Mouse (Mus musculus) hindbrain, embryonic 10.5 days (tissue): ENCODE results near the gene Zfp652. TPM values are rescaled to one million over a fixed set of nuclear protein-coding genes. Genes with fewer than 3 reads are reported as not detected.

ENCODE experiments used
- DNase-seq: peaks from one replicate; pipeline ENCODE4 v3.0.0-alpha.2; 2017; ENCODE audit warnings: low spot score
- H3K27ac ChIP-seq: fragments of 300-500 bp; sonication (generic); 2 replicates; pipeline ENCODE4 v1.5.1; 2016; ENCODE audit warnings: mild to moderate bottlenecking, moderate library complexity
- H3K27me3 ChIP-seq: fragments of 300-500 bp; sonication (generic); 2 replicates; pipeline ENCODE4 v1.6.1; 2016; ENCODE audit warnings: mild to moderate bottlenecking; ENCODE audit not compliant: poor library complexity, insufficient read depth, severe bottlenecking
- H3K36me3 ChIP-seq: fragments of 300-500 bp; sonication (generic); 2 replicates; pipeline ENCODE4 v1.6.1; 2016; ENCODE audit warnings: mild to moderate bottlenecking, moderate library complexity
- H3K4me1 ChIP-seq: fragments of 300-500 bp; sonication (generic); replicated peaks from 2 replicates; pipeline ENCODE4 v1.6.1; 2016; ENCODE audit warnings: mild to moderate bottlenecking
- H3K4me3 ChIP-seq: fragments of 300-500 bp; sonication (generic); 2 replicates; pipeline ENCODE4 v1.5.1; 2016; ENCODE audit warnings: mild to moderate bottlenecking, moderate library complexity
- H3K9me3 ChIP-seq: fragments of 300-500 bp; sonication (generic); 2 replicates; pipeline ENCODE4 v1.6.1; 2016; ENCODE audit warnings: mild to moderate bottlenecking, moderate library complexity
- WGBS: fragments of 180-500 bp; shearing (Covaris S2); methylation state at CpG from one replicate; pipeline ENCODE4 v1.1.7; 2016; 5-methylcytosine and 5-hydroxymethylcytosine counted together
- polyA plus RNA-seq: library from polyadenylated mRNA; unstranded; fragments of >200 nt; fragmentation: Nextera tagmentation; extraction: Ambion mirVana; gene quantifications from 2 replicates; pipeline ENCODE4 v1.2.1, GENCODE M21; 2016

The Zfp652 gene
- polyA plus RNA-seq, 1 experiment from 2014 or later: 16.7 TPM

DNA sequence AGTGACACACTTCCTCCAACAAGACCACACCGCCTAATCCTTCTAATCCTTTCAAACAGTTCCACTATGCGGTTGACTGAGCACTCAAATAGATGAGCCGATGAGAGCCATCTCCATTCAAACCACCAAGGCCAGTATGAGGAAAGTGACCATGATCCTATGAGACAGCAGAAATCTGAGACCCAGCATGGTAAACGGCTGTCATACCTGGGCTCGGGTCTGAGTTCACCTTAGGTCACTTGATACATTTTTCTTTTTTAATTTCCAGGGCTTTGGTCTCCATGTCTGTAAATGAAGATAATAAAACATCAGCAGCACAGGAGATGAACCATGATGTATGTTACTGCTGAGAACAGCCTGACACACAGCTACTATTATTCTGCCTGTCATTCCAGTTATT lies 95.4 kb downstream of the Zfp652 start:
- WGBS: 96% methylated on average over 5 of the region's 5 CpGs

DNA sequence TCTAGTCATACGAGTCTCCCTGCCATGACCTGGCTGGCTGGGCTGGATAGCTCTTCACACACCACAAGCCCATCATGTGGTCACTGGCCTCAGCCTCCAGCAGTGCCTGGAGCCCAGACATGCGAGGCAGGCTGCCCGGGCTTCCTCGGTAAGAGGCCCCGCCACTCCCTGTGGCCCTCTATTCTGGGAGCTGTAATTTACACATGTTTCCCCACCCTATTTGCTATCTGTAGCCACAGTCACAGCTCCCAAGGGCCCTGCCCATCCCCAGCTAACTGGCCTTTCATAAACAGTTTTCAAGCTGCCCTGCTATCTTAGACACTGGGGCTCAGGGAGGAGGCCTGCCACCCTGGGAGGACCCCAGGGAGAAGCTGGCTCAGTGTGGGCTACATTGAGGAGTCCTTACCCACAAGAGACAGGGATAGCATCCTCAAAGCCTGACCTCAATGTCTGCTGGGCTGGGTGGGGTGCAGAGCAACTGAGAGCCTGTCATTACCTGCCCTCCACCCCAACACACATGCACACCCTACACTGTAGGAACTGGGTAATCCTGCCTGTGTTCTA lies 96.1 kb downstream of the Zfp652 start:
- H3K9me3 ChIP-seq: peaks cover 12% of the 10 kb centered on the region
- H3K27me3 ChIP-seq: no peaks in the 10 kb centered on the region
- H3K4me3 ChIP-seq: no peak overlapping the region
- DNase-seq: no peak
- H3K36me3 ChIP-seq: 0 out of 2 replicates have a peak, but pooled peaks cover 6% of the 10 kb centered on the region
- H3K27ac ChIP-seq: peak overlapping the region; percentile 66
- H3K4me1 ChIP-seq: peaks cover 35% of the 10 kb centered on the region
- WGBS: 74% methylated on average over 5 of the region's 5 CpGs

More for the DNA sequence above, 95.4 kb downstream of the Zfp652 start:
- no peaks in the 10 kb centered on the region for H3K27me3 ChIP-seq
- peaks cover 35% of the 10 kb centered on the region for H3K4me1 ChIP-seq
- peaks cover 12% of the 10 kb centered on the region for H3K9me3 ChIP-seq
- 0 out of 2 replicates have a peak, but pooled peaks cover 6% of the 10 kb centered on the region for H3K36me3 ChIP-seq
- peak overlapping the region; percentile 66 for H3K27ac ChIP-seq
- DNase-seq: no peak
- H3K4me3 ChIP-seq: no peak overlapping the region

DNA sequence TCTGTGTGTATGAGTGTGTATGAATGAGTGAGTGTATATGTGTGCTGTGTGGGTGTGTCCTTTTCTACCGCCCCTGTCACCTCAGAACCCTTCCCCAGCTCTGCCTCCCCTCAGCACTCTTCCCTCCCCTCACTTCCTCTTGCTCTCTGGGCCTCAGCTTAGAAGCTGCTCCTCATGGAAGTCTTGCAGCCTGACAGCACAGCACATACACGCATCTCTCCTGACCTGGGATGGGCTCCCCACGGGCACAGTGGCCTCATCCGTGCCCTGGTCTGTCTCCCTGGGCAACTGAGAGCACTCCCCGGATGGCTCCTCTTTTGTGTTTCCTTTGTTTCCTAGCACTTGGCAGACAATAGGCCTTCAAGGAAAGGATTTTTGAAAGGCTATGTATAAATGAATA lies 97.1 kb downstream of the Zfp652 start:
- DNase-seq: peak; percentile 65
- no peak overlapping the region; the same call in 1 of the 2 replicates for H3K4me3 ChIP-seq
- peak overlapping the region; percentile 83 for H3K27ac ChIP-seq
- H3K4me1 ChIP-seq: peaks cover 35% of the 10 kb centered on the region
- H3K9me3 ChIP-seq: peaks cover 12% of the 10 kb centered on the region
- no peaks in the 10 kb centered on the region for H3K27me3 ChIP-seq
- 0 out of 2 replicates have a peak, but pooled peaks cover 6% of the 10 kb centered on the region for H3K36me3 ChIP-seq
- 19% methylated on average over 5 of the region's 5 CpGs for WGBS

DNA sequence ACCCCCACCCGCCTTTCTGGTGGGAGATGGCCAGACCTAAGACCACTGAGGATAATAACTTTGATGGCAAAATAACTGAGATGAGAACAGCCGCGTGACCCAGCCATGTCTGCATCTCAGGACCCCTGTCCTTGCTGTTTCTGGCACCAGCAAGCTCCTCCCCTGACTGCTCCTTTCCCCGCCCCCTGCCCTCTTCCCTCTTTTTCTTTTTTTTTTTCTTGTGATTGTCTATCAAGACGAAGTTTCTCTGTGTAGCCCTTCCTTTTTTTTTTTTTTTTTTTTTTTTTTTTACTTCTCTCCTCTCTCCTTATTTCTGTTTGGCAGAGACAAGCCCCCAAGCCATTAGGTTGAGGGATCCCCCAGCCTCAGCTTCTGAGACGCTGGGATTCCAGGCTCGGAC lies 98.4 kb downstream of the Zfp652 start:
- Histone ChIP-seq H3K36me3 (0 out of 2 replicates have a peak, but pooled peaks cover 6% of the 10 kb centered on the region), H3K9me3 (peaks cover 12% of the 10 kb centered on the region), H3K4me1 (peaks cover 31% of the 10 kb centered on the region), H3K27ac (peak overlapping the region; percentile 83), H3K4me3 (no peak overlapping the region), H3K27me3 (no peaks in the 10 kb centered on the region)
- WGBS: 52% methylated on average over 7 of the region's 7 CpGs
- no peak for DNase-seq

DNA sequence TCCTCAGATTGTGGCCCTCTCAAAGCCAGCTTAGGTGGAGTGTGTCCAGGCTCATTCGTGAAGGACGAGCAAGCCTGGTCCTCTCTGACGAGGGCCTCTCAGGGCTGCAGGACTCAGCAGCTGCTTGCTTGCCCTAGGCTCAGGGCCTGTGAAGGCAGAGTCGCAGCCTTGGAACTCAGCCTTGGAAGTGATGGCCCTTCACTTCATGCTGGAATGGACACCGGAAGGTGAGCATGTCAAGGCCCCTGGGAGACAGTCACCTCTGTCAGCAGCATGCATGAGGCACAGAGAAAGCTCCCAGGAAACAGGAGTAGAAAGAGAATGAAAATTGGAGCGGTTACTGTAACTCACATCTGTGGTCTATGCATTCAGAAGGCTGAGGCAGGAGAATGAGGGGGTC lies 99.3 kb downstream of the Zfp652 start:
- no peak for DNase-seq
- WGBS: 89% methylated on average over 6 of the region's 6 CpGs
- peak overlapping the region; percentile 37; the same call in 1 of the 2 replicates for H3K27ac ChIP-seq

DNA sequence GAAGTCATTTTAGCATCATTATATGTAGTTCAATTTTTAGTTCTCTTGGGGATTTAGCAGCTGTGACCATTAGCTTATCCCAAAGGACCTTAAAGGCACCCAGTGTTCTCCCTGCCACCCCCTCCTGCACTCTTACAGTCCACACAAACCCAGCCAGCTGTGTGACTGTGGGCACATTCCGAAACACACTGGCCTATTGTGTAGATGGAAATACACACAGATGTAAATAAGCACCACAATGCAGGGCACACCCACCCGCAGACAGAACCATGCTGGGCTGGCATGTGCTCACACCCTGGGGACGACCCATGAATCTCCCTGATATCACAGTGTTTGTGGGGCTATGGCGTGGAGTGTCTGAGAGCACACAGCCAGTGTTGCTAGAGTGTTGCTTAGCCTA lies 99.8 kb downstream of the Zfp652 start:
- no peak overlapping the region for H3K4me3 ChIP-seq
- H3K4me1 ChIP-seq: peaks cover 31% of the 10 kb centered on the region
- H3K27ac ChIP-seq: no peak overlapping the region
- H3K27me3 ChIP-seq: no peaks in the 10 kb centered on the region
- H3K9me3 ChIP-seq: peaks cover 8% of the 10 kb centered on the region
- 67% methylated on average over 4 of the region's 4 CpGs for WGBS
- no peak for DNase-seq
- 0 out of 2 replicates have a peak, but pooled peaks cover 6% of the 10 kb centered on the region for H3K36me3 ChIP-seq

More for the DNA sequence above, 99.3 kb downstream of the Zfp652 start:
- Histone ChIP-seq H3K9me3 (peaks cover 8% of the 10 kb centered on the region), H3K4me1 (peaks cover 31% of the 10 kb centered on the region), H3K4me3 (no peak overlapping the region), H3K27me3 (no peaks in the 10 kb centered on the region), H3K36me3 (0 out of 2 replicates have a peak, but pooled peaks cover 6% of the 10 kb centered on the region)

DNA sequence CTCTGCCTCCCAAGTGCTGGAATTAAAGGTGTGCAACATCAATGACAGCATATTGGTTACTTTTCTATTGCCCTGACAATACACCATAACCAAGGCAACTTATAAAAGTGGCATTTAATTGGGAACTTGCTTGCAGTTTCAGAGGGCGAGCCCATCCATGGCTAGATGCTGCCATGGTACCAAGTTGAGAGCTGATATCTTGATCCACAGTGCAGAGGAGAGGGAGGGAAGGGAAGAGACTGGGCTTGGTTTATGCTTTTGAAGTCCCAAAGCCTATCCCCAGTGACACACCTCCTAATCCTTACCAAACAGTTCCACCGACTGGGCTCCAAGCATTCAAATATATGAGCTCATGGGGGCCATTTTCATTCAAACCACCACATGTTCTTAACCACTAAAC lies 101.6 kb downstream of the Zfp652 start:
- no peak overlapping the region for H3K27ac ChIP-seq
- 82% methylated on average over 2 of the region's 2 CpGs for WGBS
- peaks cover 27% of the 10 kb centered on the region for H3K4me1 ChIP-seq
- no peaks in the 10 kb centered on the region for H3K9me3 ChIP-seq
- no peaks in the 10 kb centered on the region for H3K27me3 ChIP-seq
- DNase-seq: no peak
- H3K36me3 ChIP-seq: no peaks in the 10 kb centered on the region
- no peak overlapping the region for H3K4me3 ChIP-seq

DNA sequence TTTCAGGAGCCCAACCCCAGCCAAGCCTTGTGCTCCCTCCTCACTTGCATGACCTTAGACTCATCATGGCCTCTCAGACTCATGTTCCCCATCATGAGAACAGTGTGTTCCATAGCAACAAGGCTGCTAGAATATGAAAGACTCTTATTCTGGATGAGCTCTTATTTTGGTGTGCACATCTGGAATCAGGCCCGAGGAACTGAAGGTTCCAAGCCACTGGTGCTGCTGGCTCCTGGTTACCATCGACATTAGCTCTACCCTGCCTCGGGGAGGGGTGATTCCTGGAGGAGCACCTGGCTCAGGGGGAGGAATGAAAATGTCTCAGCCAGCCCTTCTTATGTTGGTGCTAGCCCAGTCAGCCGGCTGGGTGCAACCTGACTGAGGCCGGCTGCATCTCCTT lies 102.4 kb downstream of the Zfp652 start:
- H3K36me3 ChIP-seq: no peaks in the 10 kb centered on the region
- H3K4me1 ChIP-seq: peaks cover 19% of the 10 kb centered on the region
- no peak overlapping the region for H3K27ac ChIP-seq
- no peaks in the 10 kb centered on the region for H3K27me3 ChIP-seq
- no peak for DNase-seq
- WGBS: 74% methylated on average over 5 of the region's 5 CpGs
- H3K4me3 ChIP-seq: no peak overlapping the region
- H3K9me3 ChIP-seq: no peaks in the 10 kb centered on the region

DNA sequence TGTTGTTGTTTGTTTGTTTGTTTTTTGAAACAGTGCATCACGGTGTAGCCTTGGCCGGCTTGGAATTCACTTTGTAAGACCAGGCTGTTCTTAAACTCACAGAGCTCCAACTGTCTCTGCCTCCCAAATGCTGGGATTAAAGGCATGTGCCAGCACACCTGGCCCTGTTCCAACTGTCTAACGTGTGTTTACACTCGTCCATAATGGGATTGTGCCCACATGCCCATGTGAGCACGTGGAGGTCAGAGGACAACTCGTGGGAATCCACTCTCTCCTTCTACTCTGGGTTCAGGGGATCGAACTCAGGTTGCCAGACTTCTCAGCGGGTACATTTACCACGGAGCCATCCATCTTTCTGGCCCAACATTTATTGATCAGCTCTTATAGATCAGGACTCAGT lies 102.9 kb downstream of the Zfp652 start:
- H3K4me3 ChIP-seq: no peak overlapping the region
- no peaks in the 10 kb centered on the region for H3K27me3 ChIP-seq
- WGBS: 84% methylated on average over 9 of the region's 9 CpGs
- H3K4me1 ChIP-seq: peaks cover 14% of the 10 kb centered on the region
- H3K27ac ChIP-seq: no peak overlapping the region
- no peaks in the 10 kb centered on the region for H3K36me3 ChIP-seq
- no peaks in the 10 kb centered on the region for H3K9me3 ChIP-seq
- no peak for DNase-seq

DNA sequence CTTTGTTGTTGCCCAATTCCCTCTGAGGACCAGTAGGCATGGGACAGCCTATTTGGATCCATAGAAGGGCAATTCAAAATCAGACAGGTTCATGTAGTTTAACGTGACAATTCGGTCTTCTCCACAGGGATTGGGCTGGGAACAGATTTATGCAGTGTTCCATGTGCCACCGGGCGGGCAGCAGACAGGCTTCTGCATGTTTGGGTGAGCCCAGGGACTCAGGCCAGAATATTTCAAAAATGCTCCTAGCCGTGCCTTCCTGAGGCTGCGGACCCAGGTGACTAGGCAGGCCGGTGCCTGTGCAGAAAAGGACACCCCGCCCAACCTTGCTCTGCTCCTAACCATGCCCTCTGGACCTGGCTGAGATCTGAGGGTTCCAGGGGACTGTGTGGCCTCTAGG lies 106.7 kb downstream of the Zfp652 start:
- no peak for DNase-seq
- Histone ChIP-seq H3K36me3 (no peaks in the 10 kb centered on the region), H3K27me3 (peaks cover 31% of the 10 kb centered on the region), H3K27ac (no peak overlapping the region), H3K4me3 (no peak overlapping the region), H3K9me3 (no peaks in the 10 kb centered on the region), H3K4me1 (peaks cover 11% of the 10 kb centered on the region; the same call in 1 of the 2 replicates)
- 91% methylated on average over 8 of the region's 8 CpGs for WGBS

DNA sequence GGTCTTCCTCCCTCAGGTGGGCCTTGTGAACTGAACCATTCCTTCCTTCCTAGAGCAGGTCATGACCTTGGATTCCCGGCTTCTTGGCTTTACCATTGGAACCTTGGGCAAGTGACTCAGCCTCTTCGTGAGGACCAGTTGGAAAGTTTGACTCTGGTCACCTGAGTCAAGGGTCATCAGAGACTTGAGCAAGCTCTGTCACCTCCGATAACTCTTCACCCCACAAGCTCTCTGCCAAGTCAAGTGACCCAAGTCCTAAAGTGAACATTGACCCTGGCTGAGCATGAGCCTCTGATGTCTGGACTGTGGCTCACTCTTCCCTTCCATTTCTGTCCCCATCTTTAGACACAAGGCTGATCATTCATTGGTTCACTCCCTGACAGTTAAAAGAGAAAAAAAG lies 109.0 kb downstream of the Zfp652 start:
- Histone ChIP-seq H3K4me1 (peaks cover 22% of the 10 kb centered on the region), H3K27ac (no peak overlapping the region), H3K4me3 (no peak overlapping the region), H3K36me3 (no peaks in the 10 kb centered on the region), H3K9me3 (no peaks in the 10 kb centered on the region), H3K27me3 (peaks cover 51% of the 10 kb centered on the region)
- no peak for DNase-seq
- WGBS: 80% methylated on average over 3 of the region's 3 CpGs

DNA sequence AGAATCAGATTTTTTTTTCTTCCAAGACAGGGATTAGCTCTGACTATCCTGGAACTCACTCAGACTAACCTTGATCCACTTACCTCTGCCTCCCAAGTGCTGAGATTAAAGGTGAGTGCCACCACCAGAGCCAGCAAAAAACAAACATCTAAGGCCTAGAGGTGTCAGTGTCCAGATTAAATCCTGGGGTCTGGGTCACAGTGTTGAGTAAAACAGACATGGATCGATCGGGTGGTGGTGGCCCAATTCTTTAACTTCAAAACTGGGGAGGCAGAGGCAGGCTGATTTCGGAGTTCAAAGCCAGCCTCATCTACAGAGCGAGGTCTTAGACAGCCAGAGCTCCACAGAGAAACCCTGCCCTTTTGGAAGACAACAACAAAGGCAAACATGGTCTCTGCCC lies 110.0 kb downstream of the Zfp652 start:
- Histone ChIP-seq H3K4me1 (peaks cover 29% of the 10 kb centered on the region), H3K9me3 (no peaks in the 10 kb centered on the region), H3K27ac (no peak overlapping the region), H3K36me3 (no peaks in the 10 kb centered on the region), H3K27me3 (peaks cover 60% of the 10 kb centered on the region), H3K4me3 (no peak overlapping the region)
- WGBS: 96% methylated on average over 4 of the region's 4 CpGs
- DNase-seq: no peak

DNA sequence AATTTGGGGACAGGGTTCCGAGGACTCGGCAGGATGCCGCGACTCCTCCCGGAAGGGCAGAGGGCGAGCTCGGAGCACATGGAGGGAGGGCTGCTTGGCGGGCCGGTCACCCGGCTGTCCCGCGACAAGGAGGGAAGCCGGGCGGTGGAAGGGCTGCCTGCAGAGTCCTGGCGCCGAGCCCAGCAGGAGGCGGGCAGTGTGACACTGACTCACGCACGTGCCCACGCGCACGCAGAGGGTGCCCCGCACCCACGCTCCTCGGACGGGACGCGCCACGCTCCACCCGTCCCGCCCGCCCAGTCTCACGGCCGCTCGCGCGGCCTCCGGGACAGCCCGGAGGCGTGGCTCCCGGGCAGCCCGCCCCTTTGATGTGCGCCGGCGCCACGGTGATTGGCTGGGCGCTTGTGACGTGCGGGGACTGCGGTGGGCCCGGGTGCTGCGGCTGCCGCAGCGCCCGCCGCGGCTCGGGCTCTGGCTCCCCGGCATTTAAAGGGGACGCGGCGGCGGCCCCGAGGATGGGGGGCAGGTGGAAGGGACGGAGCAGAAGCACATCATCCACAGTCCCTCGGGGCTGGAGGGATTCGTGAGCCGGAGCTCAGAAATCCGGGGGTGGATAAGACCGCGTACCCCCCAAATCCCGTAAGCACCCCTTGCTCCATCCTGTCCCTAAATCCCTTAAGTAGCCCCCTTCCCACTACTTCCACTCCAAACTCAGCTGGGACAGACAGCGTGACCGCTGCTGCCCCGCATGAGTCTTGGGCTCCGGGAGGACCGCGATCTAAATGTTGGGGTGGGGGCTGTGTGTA lies 111.8 kb downstream of the Zfp652 start, which contains the start of gene Phospho1:
Gene Phospho1 (plus strand): TSS at position 429 of the 806 bp plus-strand sequence.
- Histone ChIP-seq H3K4me3 (peak within 1 kb of the TSS; percentile 84), H3K9me3 (no peaks in the 10 kb centered on the region), H3K4me1 (peaks cover 29% of the 10 kb centered on the region), H3K27me3 (peaks cover 78% of the 10 kb centered on the region), H3K36me3 (no peaks in the 10 kb centered on the region), H3K27ac (peak within 1 kb of the TSS; percentile 89)
- under 1% methylated on average over 78 of the region's 78 CpGs for WGBS
- DNase-seq: peak; percentile 92
